Mouse (Mus musculus): ENCODE data around the gene Cdc42se2.

Gene Cdc42se2

GRCm38 (mm10) chr11:54817449-54817848 is 30.0 kb upstream of the Cdc42se2 start:
- H3K27me3 ChIP-seq (ENCODE audit: insufficient read depth, low read length) = peaks cover 12% of the 10 kb centered on the region
- no peak for TF ChIP-seq NANOG (IDR thresholded peaks at IDR 0.05; ENCODE audit: borderline replicate concordance, low read length)
- no peak for TF ChIP-seq POU5F1 (IDR thresholded peaks at IDR 0.05; ENCODE audit: borderline replicate concordance, low read length)
- TF ChIP-seq CTCF (conservative IDR thresholded peaks at IDR 0.05; ENCODE audit: low read length) = no peak
- peaks cover 21% of the 10 kb centered on the region for H3K9me3 ChIP-seq (ENCODE audit: low read length)
- no peak overlapping the region for H3K4me3 ChIP-seq (replicated peaks; ENCODE audit: low read length)
- H3K4me1 ChIP-seq (replicated peaks; ENCODE audit: low read depth, low read length) = peaks cover 16% of the 10 kb centered on the region
- no peaks in the 10 kb centered on the region for H3K36me3 ChIP-seq (ENCODE audit: insufficient read depth, low read length)

- Histone ChIP-seq H3K4me1 (replicated peaks; ENCODE audit: low read depth, low read length) (peaks cover 15% of the 10 kb centered on the region), H3K4me3 (replicated peaks; ENCODE audit: low read length) (no peak overlapping the region), H3K36me3 (ENCODE audit: insufficient read depth, low read length) (no peaks in the 10 kb centered on the region), H3K27me3 (ENCODE audit: insufficient read depth, low read length) (peaks cover 13% of the 10 kb centered on the region), H3K9me3 (ENCODE audit: low read length) (peaks cover 21% of the 10 kb centered on the region)
- TF ChIP-seq CTCF (conservative IDR thresholded peaks at IDR 0.05; ENCODE audit: low read length) (no peak), POU5F1 (IDR thresholded peaks at IDR 0.05; ENCODE audit: borderline replicate concordance, low read length) (no peak)
These were observed 28.2 kb upstream of the Cdc42se2 start for GRCm38 (mm10) chr11:54815659-54816058.

GRCm38 (mm10) chr11:54812812-54813516 is 25.5 kb upstream of the Cdc42se2 start:
- no peak overlapping the region for H3K4me3 ChIP-seq (replicated peaks; ENCODE audit: low read length)
- no peaks in the 10 kb centered on the region for H3K36me3 ChIP-seq (ENCODE audit: insufficient read depth, low read length)
- no peak for TF ChIP-seq CTCF (conservative IDR thresholded peaks at IDR 0.05; ENCODE audit: low read length)
- no peak for TF ChIP-seq NANOG (IDR thresholded peaks at IDR 0.05; ENCODE audit: borderline replicate concordance, low read length)
- TF ChIP-seq POU5F1 (IDR thresholded peaks at IDR 0.05; ENCODE audit: borderline replicate concordance, low read length) = no peak
- H3K4me1 ChIP-seq (replicated peaks; ENCODE audit: low read depth, low read length) = no peaks in the 10 kb centered on the region
- H3K9me3 ChIP-seq (ENCODE audit: low read length) = peaks cover 10% of the 10 kb centered on the region
- H3K27me3 ChIP-seq (ENCODE audit: insufficient read depth, low read length) = peaks cover 20% of the 10 kb centered on the region; the same call in 1 of the 2 replicates

DNA sequence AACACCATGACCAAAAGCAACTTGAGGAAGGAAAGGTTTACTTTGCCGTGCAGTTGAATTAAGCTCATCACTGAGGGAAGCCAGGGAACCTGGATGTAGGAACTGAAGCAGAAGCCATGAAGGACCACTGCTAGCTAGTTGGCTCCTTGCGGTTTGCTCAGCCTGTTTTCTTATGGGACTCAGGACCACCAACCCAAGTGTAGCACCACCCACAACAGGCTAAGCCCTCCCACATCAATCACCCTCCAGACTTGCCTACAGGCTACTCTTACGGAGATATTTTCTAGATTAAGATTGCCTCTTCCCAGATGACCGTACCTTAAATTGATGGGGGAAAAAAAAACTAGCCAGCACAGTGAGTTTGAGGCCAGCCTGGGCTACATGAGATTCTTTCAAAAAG is 24.8 kb upstream of the Cdc42se2 start:
- TF ChIP-seq NANOG (IDR thresholded peaks at IDR 0.05; ENCODE audit: borderline replicate concordance, low read length) (no peak), POU5F1 (IDR thresholded peaks at IDR 0.05; ENCODE audit: borderline replicate concordance, low read length) (no peak), CTCF (conservative IDR thresholded peaks at IDR 0.05; ENCODE audit: low read length) (no peak)
- no peaks in the 10 kb centered on the region for H3K4me1 ChIP-seq (replicated peaks; ENCODE audit: low read depth, low read length)
- peaks cover 3% of the 10 kb centered on the region for H3K9me3 ChIP-seq (ENCODE audit: low read length)
- H3K36me3 ChIP-seq (ENCODE audit: insufficient read depth, low read length) = no peaks in the 10 kb centered on the region
- H3K27me3 ChIP-seq (ENCODE audit: insufficient read depth, low read length) = peaks cover 20% of the 10 kb centered on the region; the same call in 1 of the 2 replicates
- H3K4me3 ChIP-seq (replicated peaks; ENCODE audit: low read length) = no peak overlapping the region

- H3K27me3 ChIP-seq (ENCODE audit: insufficient read depth, low read length) = peaks cover 20% of the 10 kb centered on the region; the same call in 1 of the 2 replicates
- 0 out of 2 replicates have a peak, but pooled peaks cover 2% of the 10 kb centered on the region for H3K4me1 ChIP-seq (replicated peaks; ENCODE audit: low read depth, low read length)
- peaks cover 3% of the 10 kb centered on the region; the same call in 1 of the 2 replicates for H3K9me3 ChIP-seq (ENCODE audit: low read length)
- no peak overlapping the region for H3K4me3 ChIP-seq (replicated peaks; ENCODE audit: low read length)
- no peak for TF ChIP-seq CTCF (conservative IDR thresholded peaks at IDR 0.05; ENCODE audit: low read length)
- no peak for TF ChIP-seq NANOG (IDR thresholded peaks at IDR 0.05; ENCODE audit: borderline replicate concordance, low read length)
- TF ChIP-seq POU5F1 (IDR thresholded peaks at IDR 0.05; ENCODE audit: borderline replicate concordance, low read length) = no peak
- no peaks in the 10 kb centered on the region for H3K36me3 ChIP-seq (ENCODE audit: insufficient read depth, low read length)
These were observed 23.6 kb upstream of the Cdc42se2 start for GRCm38 (mm10) chr11:54811054-54811453.

DNA sequence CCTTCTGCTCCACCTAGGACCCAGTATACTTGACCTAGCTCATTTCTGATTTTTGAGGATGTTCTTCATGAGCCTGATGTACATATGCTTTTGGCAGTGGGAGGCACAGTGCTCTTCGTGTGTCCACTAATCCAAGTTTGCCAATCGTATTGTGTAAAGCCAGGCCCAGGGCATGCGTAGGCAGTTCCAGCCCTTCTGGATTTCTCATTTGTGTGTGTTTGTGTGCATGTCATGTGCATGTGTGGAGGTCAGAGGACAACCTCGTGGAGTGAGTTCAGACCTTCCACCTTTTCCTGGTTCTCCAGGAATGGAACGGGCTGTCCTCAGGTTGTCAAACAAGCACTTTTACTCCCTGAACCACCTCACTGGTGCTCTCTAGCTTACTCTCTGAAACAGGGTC is 22.1 kb upstream of the Cdc42se2 start:
- Histone ChIP-seq H3K4me3 (replicated peaks; ENCODE audit: low read length) (no peak overlapping the region), H3K4me1 (replicated peaks; ENCODE audit: low read depth, low read length) (0 out of 2 replicates have a peak, but pooled peaks cover 2% of the 10 kb centered on the region)

GRCm38 (mm10) chr11:54808177-54808576 is 20.7 kb upstream of the Cdc42se2 start:
- peaks cover 20% of the 10 kb centered on the region; the same call in 1 of the 2 replicates for H3K27me3 ChIP-seq (ENCODE audit: insufficient read depth, low read length)
- TF ChIP-seq POU5F1 (IDR thresholded peaks at IDR 0.05; ENCODE audit: borderline replicate concordance, low read length) (no peak), NANOG (IDR thresholded peaks at IDR 0.05; ENCODE audit: borderline replicate concordance, low read length) (no peak), CTCF (conservative IDR thresholded peaks at IDR 0.05; ENCODE audit: low read length) (no peak)

More for the DNA sequence above, 22.1 kb upstream of the Cdc42se2 start:
- Histone ChIP-seq H3K36me3 (ENCODE audit: insufficient read depth, low read length) (no peaks in the 10 kb centered on the region), H3K27me3 (ENCODE audit: insufficient read depth, low read length) (peaks cover 20% of the 10 kb centered on the region; the same call in 1 of the 2 replicates), H3K9me3 (ENCODE audit: low read length) (0 out of 2 replicates have a peak, but pooled peaks cover 3% of the 10 kb centered on the region)
- TF ChIP-seq CTCF (conservative IDR thresholded peaks at IDR 0.05; ENCODE audit: low read length) = no peak

DNA sequence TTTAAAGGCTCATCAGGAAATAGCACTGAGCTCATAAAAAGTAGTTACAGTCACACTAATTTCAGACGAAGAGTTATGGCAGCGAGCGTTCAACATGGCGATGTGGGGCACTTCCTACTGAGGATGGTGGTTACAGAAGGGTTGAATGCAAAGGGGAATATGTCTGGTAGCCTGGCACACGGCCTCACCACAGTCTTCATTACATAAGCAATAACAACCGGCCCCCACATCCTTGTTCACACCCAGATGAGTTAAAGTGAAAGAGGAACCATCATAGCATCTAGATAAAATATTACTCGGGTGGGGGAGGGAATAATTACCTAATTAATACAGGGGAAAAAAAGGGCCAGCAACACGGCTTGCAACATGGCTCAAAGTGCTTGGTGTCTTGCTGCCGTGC is 20.2 kb upstream of the Cdc42se2 start:
- TF ChIP-seq POU5F1 (IDR thresholded peaks at IDR 0.05; ENCODE audit: borderline replicate concordance, low read length) (no peak), CTCF (conservative IDR thresholded peaks at IDR 0.05; ENCODE audit: low read length) (no peak), NANOG (IDR thresholded peaks at IDR 0.05; ENCODE audit: borderline replicate concordance, low read length) (no peak)
- H3K36me3 ChIP-seq (ENCODE audit: insufficient read depth, low read length) = no peaks in the 10 kb centered on the region
- H3K4me1 ChIP-seq (replicated peaks; ENCODE audit: low read depth, low read length) = 0 out of 2 replicates have a peak, but pooled peaks cover 6% of the 10 kb centered on the region
- H3K27me3 ChIP-seq (ENCODE audit: insufficient read depth, low read length) = peaks cover 20% of the 10 kb centered on the region; the same call in 1 of the 2 replicates
- H3K4me3 ChIP-seq (replicated peaks; ENCODE audit: low read length) = no peak overlapping the region
- H3K9me3 ChIP-seq (ENCODE audit: low read length) = no peaks in the 10 kb centered on the region

More at GRCm38 (mm10) chr11:54808177-54808576, 20.7 kb upstream of the Cdc42se2 start:
- 0 out of 2 replicates have a peak, but pooled peaks cover 6% of the 10 kb centered on the region for H3K4me1 ChIP-seq (replicated peaks; ENCODE audit: low read depth, low read length)
- H3K4me3 ChIP-seq (replicated peaks; ENCODE audit: low read length) = no peak overlapping the region
- H3K36me3 ChIP-seq (ENCODE audit: insufficient read depth, low read length) = no peaks in the 10 kb centered on the region
- no peaks in the 10 kb centered on the region for H3K9me3 ChIP-seq (ENCODE audit: low read length)

All from E14TG2a.4 (cell line).